14 mouse cellular contexts compared by ENCODE assay signal in the genomic region with DNA sequence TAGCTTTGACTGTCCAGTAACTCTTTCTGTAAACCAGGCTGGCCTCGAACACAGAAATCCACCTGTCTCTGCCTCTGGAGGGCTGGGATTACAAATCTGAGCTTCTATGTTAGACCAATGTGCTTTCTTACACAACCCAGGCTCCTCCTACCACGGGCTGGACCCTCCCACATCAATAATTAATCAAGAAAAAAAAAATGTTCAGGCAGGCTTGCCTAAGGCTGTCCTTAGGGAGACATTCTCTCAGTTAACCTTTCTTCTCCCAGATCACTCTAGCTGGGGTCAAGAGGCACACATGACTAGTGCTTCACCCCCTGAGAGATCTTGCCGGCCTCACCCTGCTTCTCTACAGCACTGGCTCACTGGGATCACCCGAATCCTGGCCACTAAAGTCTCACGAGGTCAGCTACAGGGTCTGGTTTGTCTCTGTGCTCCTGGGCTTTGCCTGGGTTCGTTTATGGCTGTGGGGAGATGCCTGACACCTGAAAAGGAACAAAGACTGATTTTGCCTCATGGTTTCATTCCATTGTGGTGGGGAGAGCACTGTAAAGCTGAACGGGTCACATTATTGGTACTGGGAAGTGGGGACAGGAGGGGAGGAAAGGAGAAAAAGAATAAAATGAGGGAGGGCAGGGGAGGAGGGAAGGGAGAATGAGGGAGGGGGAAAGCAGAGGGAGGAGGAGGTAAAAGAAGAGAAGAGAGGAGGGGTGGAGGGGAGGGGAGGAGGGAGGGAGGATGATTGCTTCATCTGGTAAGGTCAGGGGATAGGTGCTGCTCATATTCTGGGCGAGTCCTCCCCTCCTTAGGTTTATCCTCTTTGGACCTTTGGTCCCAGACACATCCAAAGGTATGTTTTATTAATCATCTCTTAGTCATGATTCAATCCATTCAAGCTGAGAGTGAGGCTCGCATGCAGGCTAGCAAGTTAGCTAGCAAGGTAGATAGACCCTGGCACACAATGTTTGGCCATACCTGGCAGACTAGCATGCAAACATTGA. TPM values are rescaled to one million over a fixed set of nuclear protein-coding genes. Genes with fewer than 3 reads are reported as not detected.
DNase-seq lines count a peak whose midpoint lies in the region; ATAC-seq and TF ChIP-seq lines count a peak whose summit lies in the region.
"Had no signal": no experiment of that assay in that cellular context is flagged by ENCODE, and none has a peak within 500 bp of the region (broad histone marks: within the 10 kb centered on the region; RNA-seq: fewer than 3 reads in every experiment).

No protein-coding gene starts in this region.

- no peak for TF ChIP-seq CTCF in liver, adult 2 months (IDR thresholded peaks at IDR 0.05; ENCODE audit: low read depth, low read length)

- no peaks in the 10 kb centered on the region for H3K27me3 ChIP-seq in liver, adult 2 months (ENCODE audit: control insufficient read depth, insufficient read depth, low read length)
- H3K27me3 ChIP-seq in liver, embryonic 11.5 days (replicated peaks; ENCODE audit: control insufficient read depth, insufficient read depth, low read length), result no peaks in the 10 kb centered on the region
- no peaks in the 10 kb centered on the region for H3K27me3 ChIP-seq in midbrain, embryonic 16.5 days (ENCODE audit: control insufficient read depth, insufficient read depth, low read depth, low read length)
- no peaks in the 10 kb centered on the region for H3K27me3 ChIP-seq in forebrain, embryonic 14.5 days (replicated peaks; ENCODE audit: control insufficient read depth, insufficient read depth, low read length)
- H3K27me3 ChIP-seq: forebrain, embryonic 12.5 days had no signal

- no peak overlapping the region for H3K4me2 ChIP-seq in liver, embryonic 11.5 days
- H3K4me2 ChIP-seq in midbrain, embryonic 16.5 days (ENCODE audit: low read length), result no peak overlapping the region
- H3K4me2 ChIP-seq in forebrain, embryonic 14.5 days (ENCODE audit: low read length), result no peak overlapping the region
- H3K4me2 ChIP-seq: forebrain, embryonic 12.5 days had no signal

- DNase-seq in liver, adult 2 months (ENCODE audit: extremely low read depth, low read depth, low spot score), result peak; percentile 67
- no peak for DNase-seq in liver, embryonic 11.5 days (ENCODE audit: low spot score)
- peak; percentile 26 for DNase-seq in ZHBTc4 (ENCODE audit: low read depth, low spot score)
- peak; percentile 93 for DNase-seq in kidney, adult 9 months
- no peak for DNase-seq in gastrocnemius, postnatal 14 days
- no peak for DNase-seq in forebrain, embryonic 14.5 days (ENCODE audit: low spot score)
- no peak for DNase-seq in heart, adult 9 months (ENCODE audit: low spot score in 2 of 2)
- DNase-seq: cerebellum, adult 11 months; heart, postnatal 36 days; layer of hippocampus, postnatal 36 days had no signal

- H3K4me3 ChIP-seq in liver, adult 2 months (ENCODE audit: insufficient read depth, low read depth, low read length), result no peak overlapping the region
- no peak overlapping the region for H3K4me3 ChIP-seq in liver, embryonic 11.5 days (ENCODE audit: low read depth, low read length)
- no peak overlapping the region for H3K4me3 ChIP-seq in midbrain, embryonic 16.5 days (ENCODE audit: low read depth, low read length)
- H3K4me3 ChIP-seq in forebrain, embryonic 14.5 days (ENCODE audit: low read depth, low read length), result no peak overlapping the region
- H3K4me3 ChIP-seq: forebrain, embryonic 12.5 days had no signal

- H3K79me2 ChIP-seq in liver, adult 2 months (ENCODE audit: control insufficient read depth, insufficient read depth, low read length), result no peaks in the 10 kb centered on the region

- no peaks in the 10 kb centered on the region for H3K9me3 ChIP-seq in liver, embryonic 11.5 days (ENCODE audit: control insufficient read depth, low read length)
- no peaks in the 10 kb centered on the region for H3K9me3 ChIP-seq in midbrain, embryonic 16.5 days (replicated peaks; ENCODE audit: control insufficient read depth, low read length, poor library complexity, severe bottlenecking)
- no peaks in the 10 kb centered on the region for H3K9me3 ChIP-seq in forebrain, embryonic 14.5 days (replicated peaks; ENCODE audit: control insufficient read depth, low read length)
- H3K9me3 ChIP-seq: forebrain, embryonic 12.5 days had no signal

- WGBS in liver, adult 2 months, result 39% methylated on average over 9 of the region's 9 CpGs
- 53% methylated on average over 9 of the region's 9 CpGs for WGBS in liver, embryonic 11.5 days
- 49% methylated on average over 9 of the region's 9 CpGs for WGBS in midbrain, embryonic 16.5 days
- WGBS in forebrain, embryonic 14.5 days, result 53% methylated on average over 9 of the region's 9 CpGs

- intact Hi-C loops in gastrocnemius, postnatal 14 days (cut with DNase I; ENCODE audit: low total_unique reads), result no loop called here

- H3K9ac ChIP-seq in liver, adult 2 months (ENCODE audit: low read depth, low read length), result no peak overlapping the region
- H3K9ac ChIP-seq in liver, embryonic 11.5 days (ENCODE audit: low read depth, low read length), result no peak overlapping the region
- peak overlapping the region; percentile 20; the same call in 1 of the 2 replicates for H3K9ac ChIP-seq in midbrain, embryonic 16.5 days (ENCODE audit: low read depth, low read length)
- H3K9ac ChIP-seq in forebrain, embryonic 14.5 days (ENCODE audit: low read length), result no peak overlapping the region
- H3K9ac ChIP-seq: forebrain, embryonic 12.5 days; liver, embryonic 14.5 days had no signal

- no peaks in the 10 kb centered on the region for H3K36me3 ChIP-seq in liver, adult 2 months (ENCODE audit: control insufficient read depth, insufficient read depth, low read length)
- no peaks in the 10 kb centered on the region for H3K36me3 ChIP-seq in liver, embryonic 11.5 days (ENCODE audit: control insufficient read depth, insufficient read depth, low read length)
- no peaks in the 10 kb centered on the region for H3K36me3 ChIP-seq in midbrain, embryonic 16.5 days (ENCODE audit: control insufficient read depth, insufficient read depth, low read length)
- no peaks in the 10 kb centered on the region for H3K36me3 ChIP-seq in forebrain, embryonic 14.5 days (ENCODE audit: control insufficient read depth, insufficient read depth, low read length)
- H3K36me3 ChIP-seq: forebrain, embryonic 12.5 days had no signal

- no peak for TF ChIP-seq POLR2A in liver, adult 2 months (IDR thresholded peaks at IDR 0.05; ENCODE audit: extremely low read depth, insufficient read depth, low read length)

- H3K4me1 ChIP-seq in liver, adult 2 months (ENCODE audit: control insufficient read depth, insufficient read depth, low read length), result no peaks in the 10 kb centered on the region; the same call in 1 of the 2 replicates
- no peaks in the 10 kb centered on the region for H3K4me1 ChIP-seq in liver, embryonic 11.5 days (replicated peaks; ENCODE audit: control insufficient read depth, insufficient read depth, low read length)
- H3K4me1 ChIP-seq in midbrain, embryonic 16.5 days (ENCODE audit: control insufficient read depth, insufficient read depth, low read length), result no peaks in the 10 kb centered on the region
- H3K4me1 ChIP-seq in forebrain, embryonic 14.5 days (ENCODE audit: control insufficient read depth, insufficient read depth, low read length), result no peaks in the 10 kb centered on the region
- H3K4me1 ChIP-seq: forebrain, embryonic 12.5 days had no signal

- H3K27ac ChIP-seq in liver, adult 2 months (replicated peaks; ENCODE audit: insufficient read depth, low read depth, low read length), result no peak overlapping the region
- H3K27ac ChIP-seq in liver, embryonic 11.5 days (ENCODE audit: low read depth, low read length), result no peak overlapping the region
- H3K27ac ChIP-seq in midbrain, embryonic 16.5 days (ENCODE audit: low read length), result no peak overlapping the region
- no peak overlapping the region for H3K27ac ChIP-seq in forebrain, embryonic 14.5 days (ENCODE audit: low read depth, low read length)
- H3K27ac ChIP-seq: forebrain, embryonic 12.5 days; liver, embryonic 14.5 days had no signal

- no peak for ATAC-seq in liver, embryonic 11.5 days (replicated peaks; ENCODE audit: low FRiP score)
- ATAC-seq in midbrain, embryonic 16.5 days, result no peak
- ATAC-seq in forebrain, embryonic 14.5 days, result no peak
- ATAC-seq: activated CD4-positive, CD25-positive, alpha-beta regulatory T cell, adult 4 months had no signal

RNA-seq across cellular contexts. Expression of a gene that starts 22.4 kb away (rescaled TPM):
- 17.9 and 27.7 TPM in 2 replicates for total RNA-seq in liver, adult 2 months (2014; rRNA removed)
- polyA plus RNA-seq in liver, adult 2 months (2012; rRNA removed), result 6.5 and 8.5 TPM in 2 replicates
- 18.1 and 22.9 TPM in 2 replicates for polyA plus RNA-seq in liver, embryonic 11.5 days (2014; fragmentation: Nextera tagmentation; extraction: Ambion mirVana)
- 18.9 and 21.2 TPM in 2 replicates for polyA plus RNA-seq in midbrain, embryonic 16.5 days (2015; fragmentation: Nextera tagmentation; extraction: Ambion mirVana)
- total RNA-seq in gastrocnemius, postnatal 14 days (2021), result 10 to 100 TPM; 28.7 to 30.8 TPM
- 14.2 and 19.5 TPM in 2 replicates for polyA plus RNA-seq in forebrain, embryonic 14.5 days (2014; fragmentation: Nextera tagmentation; extraction: Ambion mirVana)

Comparison
In these comparisons a context has a peak if more than half of its experiments do, and no peak if none do; other contexts are left out.
1. DNase-seq: peak in liver, adult 2 months (single experiment), ZHBTc4 (single experiment) and kidney, adult 9 months (single experiment); none in liver, embryonic 11.5 days (single experiment), gastrocnemius, postnatal 14 days (single experiment), forebrain, embryonic 14.5 days (single experiment) and heart, adult 9 months (0 of 2).